Mouse (Mus musculus): Measurements from ENCODE around the gene Ghr.

- no peak for TF ChIP-seq POLR2A (IDR thresholded peaks at IDR 0.05; ENCODE audit: low read depth, low read length)
- no peak for TF ChIP-seq CTCF (IDR thresholded peaks at IDR 0.05; ENCODE audit: extremely low read depth, insufficient read depth, insufficient read length, insufficient replicate concordance)
Measured at GRCm38 (mm10) chr15:3611961-3612360, 28.7 kb upstream of the Ghr start.
